Mouse (Mus musculus): ENCODE results near the gene Il10rb. TPM values are rescaled to one million over a fixed set of nuclear protein-coding genes. Genes with fewer than 3 reads are reported as not detected.

The Il10rb gene
- polyA plus RNA-seq, 1 experiment from 2014 or later = 26.0 TPM

DNA sequence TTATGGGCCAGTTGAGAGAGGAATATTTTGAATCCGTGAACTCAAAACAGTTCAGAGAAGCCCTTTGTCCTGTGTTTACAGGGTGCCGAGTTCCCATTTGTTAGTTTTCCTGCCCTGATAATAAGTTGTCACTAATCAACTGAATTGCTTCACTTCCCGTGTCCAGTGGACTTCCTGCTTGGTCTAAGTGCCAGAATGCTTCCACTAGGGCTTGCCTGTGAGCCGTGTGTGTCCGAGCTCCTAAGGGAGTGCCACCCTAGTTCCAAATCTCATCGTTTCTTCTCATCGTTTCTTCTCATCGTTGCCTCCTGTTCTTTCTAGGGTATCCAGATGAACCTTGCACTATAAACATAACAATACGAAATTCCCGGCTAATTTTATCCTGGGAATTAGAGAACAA is 20.3 kb upstream of the Il10rb start:
- Histone ChIP-seq H3K27me3 (replicated peaks) (no peaks in the 10 kb centered on the region), H3K9me3 (replicated peaks) (peaks cover 9% of the 10 kb centered on the region; the same call in 1 of the 2 replicates), H3K27ac (peak overlapping the region; percentile 50; the same call in 1 of the 2 replicates), H3K4me1 (peaks cover 38% of the 10 kb centered on the region), H3K36me3 (peaks cover 99% of the 10 kb centered on the region), H3K4me3 (no peak overlapping the region), H3K9ac (no peak overlapping the region), H3K4me2 (no peak overlapping the region)
- 66% methylated on average over 10 of the region's 10 CpGs for WGBS (ENCODE audit: insufficient replicate concordance)
- peak; percentile 37; the same call in 1 of the 2 replicates for ATAC-seq

DNA sequence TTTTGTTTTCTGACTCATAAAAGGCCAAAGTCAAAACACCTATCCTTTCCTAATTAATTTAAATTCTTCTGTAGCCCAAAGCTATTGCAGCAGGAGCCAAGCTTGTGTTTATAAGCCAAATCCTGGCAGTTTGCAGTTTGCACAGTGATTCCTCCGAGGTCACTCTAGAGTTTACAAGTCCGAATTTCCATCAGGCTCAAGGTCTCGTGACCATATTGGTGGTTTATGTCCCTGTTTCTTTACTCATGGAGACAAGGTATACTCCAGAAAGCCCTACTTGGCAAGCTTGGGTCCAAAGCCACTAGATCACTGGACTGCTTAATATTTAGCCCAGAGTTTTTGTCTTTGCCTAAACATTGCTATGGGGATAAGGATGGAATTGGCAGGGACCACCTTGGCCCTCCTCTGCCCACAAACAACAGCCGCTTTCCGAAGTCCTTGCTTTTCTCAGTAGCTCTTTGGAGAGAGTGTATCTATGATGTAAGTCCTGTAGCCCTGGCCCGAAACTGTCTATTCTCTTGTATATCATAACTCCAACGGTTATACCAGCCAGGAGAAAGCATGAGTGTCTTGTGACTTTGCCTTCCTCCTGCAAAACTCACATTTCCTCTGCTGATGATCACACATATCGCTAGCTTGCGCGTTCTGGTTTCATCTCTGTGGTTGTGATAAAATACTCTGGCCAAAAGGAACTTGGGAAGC is 19.4 kb upstream of the Il10rb start:
- Histone ChIP-seq H3K4me2 (no peak overlapping the region), H3K27ac (peak overlapping the region; percentile 21; the same call in 1 of the 2 replicates), H3K27me3 (replicated peaks) (no peaks in the 10 kb centered on the region), H3K9me3 (replicated peaks) (peaks cover 9% of the 10 kb centered on the region; the same call in 1 of the 2 replicates), H3K4me3 (no peak overlapping the region), H3K4me1 (peaks cover 31% of the 10 kb centered on the region), H3K36me3 (peaks cover 98% of the 10 kb centered on the region), H3K9ac (no peak overlapping the region)
- WGBS (ENCODE audit: insufficient replicate concordance) = 86% methylated on average over 10 of the region's 10 CpGs
- ATAC-seq = no peak

DNA sequence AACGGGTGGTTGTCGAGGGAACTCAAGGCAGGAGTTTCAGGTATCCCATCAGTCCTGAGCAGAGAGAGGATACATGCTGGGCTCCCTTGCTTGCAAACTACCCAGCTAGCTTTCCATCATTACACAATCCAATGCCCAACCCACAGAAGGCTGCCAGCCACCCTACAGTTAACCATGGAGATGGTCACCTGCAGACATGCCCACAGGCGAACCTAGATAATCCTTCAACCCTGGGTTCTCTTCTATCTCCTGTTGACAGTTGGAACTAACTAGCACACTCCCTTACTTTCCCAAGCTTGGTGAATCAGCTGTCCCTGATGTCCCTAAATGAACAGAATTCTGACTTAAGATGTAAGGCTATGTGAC is 18.9 kb upstream of the Il10rb start:
- no peak overlapping the region for H3K4me3 ChIP-seq
- no peak; the same call in 1 of the 2 replicates for ATAC-seq
- no peak overlapping the region for H3K9ac ChIP-seq
- H3K4me2 ChIP-seq = no peak overlapping the region
- H3K27me3 ChIP-seq (replicated peaks) = no peaks in the 10 kb centered on the region
- 69% methylated on average over 3 of the region's 3 CpGs for WGBS (ENCODE audit: insufficient replicate concordance)
- peaks cover 26% of the 10 kb centered on the region for H3K4me1 ChIP-seq
- H3K36me3 ChIP-seq = peaks cover 98% of the 10 kb centered on the region
- H3K9me3 ChIP-seq (replicated peaks) = peaks cover 9% of the 10 kb centered on the region; the same call in 1 of the 2 replicates
- H3K27ac ChIP-seq = no peak overlapping the region

DNA sequence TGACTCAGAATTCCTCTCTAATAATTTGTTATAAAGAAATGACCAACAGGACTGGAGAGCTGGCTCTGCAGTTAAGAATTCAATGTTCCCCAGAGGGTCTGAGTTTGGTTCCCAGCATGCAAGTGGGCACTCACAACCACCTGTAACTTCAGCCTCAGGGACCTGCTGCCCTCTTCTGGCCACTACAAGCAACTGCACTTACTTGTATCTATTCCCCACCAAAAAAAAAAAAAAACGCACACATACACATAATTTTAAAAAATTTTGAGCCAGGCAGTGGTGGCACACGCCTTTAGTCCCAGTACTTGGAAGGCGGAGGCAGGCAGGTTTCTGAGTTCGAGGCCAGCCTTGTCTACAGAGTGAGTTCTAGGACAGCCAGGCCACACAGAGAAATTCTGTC is 15.9 kb upstream of the Il10rb start:
- no peak overlapping the region for H3K9ac ChIP-seq
- no peak overlapping the region for H3K4me2 ChIP-seq
- H3K4me3 ChIP-seq = no peak overlapping the region

DNA sequence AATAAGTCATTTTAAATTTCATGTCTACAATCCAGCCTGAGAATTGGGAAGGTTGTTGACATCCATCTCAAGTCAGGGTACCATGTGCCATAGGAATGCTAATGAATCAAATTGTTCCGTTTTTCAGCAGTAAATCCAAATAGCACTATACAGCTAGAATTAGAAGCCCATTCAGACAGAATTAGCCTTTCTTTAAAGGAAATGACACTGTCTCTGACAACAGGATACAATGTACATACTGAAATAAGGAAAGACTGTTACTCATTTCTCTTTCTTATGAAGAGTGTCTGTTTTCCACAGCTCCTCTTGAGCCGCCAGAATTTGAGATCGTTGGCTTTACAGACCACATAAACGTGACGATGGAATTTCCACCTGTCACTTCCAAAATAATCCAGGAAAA is 14.5 kb upstream of the Il10rb start, which contains the start of gene Gm21970:
Gene Gm21970 (plus strand): TSS at position 301 of the 400 bp plus-strand sequence.
- H3K9me3 ChIP-seq (replicated peaks) = peaks cover 9% of the 10 kb centered on the region; the same call in 1 of the 2 replicates
- H3K27ac ChIP-seq = no peak within 1 kb of the TSS
- H3K4me1 ChIP-seq = peaks cover 24% of the 10 kb centered on the region
- no peak within 1 kb of the TSS for H3K4me2 ChIP-seq
- ATAC-seq = no peak
- WGBS (ENCODE audit: insufficient replicate concordance) = 85% methylated on average over 5 of the region's 5 CpGs
- H3K36me3 ChIP-seq = peaks cover 99% of the 10 kb centered on the region
- no peaks in the 10 kb centered on the region for H3K27me3 ChIP-seq (replicated peaks)
- H3K9ac ChIP-seq = no peak within 1 kb of the TSS
- H3K4me3 ChIP-seq = no peak within 1 kb of the TSS

More for the DNA sequence above, 15.9 kb upstream of the Il10rb start:
- peaks cover 99% of the 10 kb centered on the region for H3K36me3 ChIP-seq
- H3K9me3 ChIP-seq (replicated peaks) = peaks cover 9% of the 10 kb centered on the region; the same call in 1 of the 2 replicates
- no peak overlapping the region for H3K27ac ChIP-seq
- ATAC-seq = no peak
- peaks cover 23% of the 10 kb centered on the region for H3K4me1 ChIP-seq
- no peaks in the 10 kb centered on the region for H3K27me3 ChIP-seq (replicated peaks)
- WGBS (ENCODE audit: insufficient replicate concordance) = 85% methylated on average over 4 of the region's 4 CpGs

DNA sequence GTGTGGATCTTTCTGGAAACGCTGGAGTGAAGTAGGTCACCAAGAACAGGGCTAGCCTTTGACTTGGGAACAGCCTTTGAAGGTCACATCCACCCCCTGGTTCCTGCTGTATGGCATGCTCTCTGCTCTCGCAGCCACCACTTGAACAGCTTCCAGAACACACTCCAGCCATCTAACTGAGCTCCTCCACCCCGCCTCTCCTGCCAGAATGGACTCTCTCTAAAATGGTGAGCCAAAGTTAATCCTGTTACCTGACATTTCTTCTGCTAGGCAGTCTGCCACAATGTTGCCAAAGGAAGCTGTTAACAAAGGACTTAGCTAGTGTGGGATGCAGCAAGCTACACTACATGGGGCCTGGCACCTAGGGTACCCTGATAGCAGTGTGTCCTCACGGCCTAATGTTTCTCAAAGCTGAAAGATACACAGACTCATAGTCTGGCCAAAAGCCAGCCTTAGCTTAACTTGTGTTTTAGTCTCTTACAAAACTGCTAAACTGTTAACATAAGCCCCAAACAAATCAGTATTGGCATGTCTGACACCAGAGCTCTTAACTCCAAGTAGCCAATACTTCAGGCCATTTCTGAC is 11.0 kb upstream of the Il10rb start:
- Histone ChIP-seq H3K27ac (peak overlapping the region; percentile 82), H3K4me1 (peaks cover 35% of the 10 kb centered on the region), H3K4me2 (no peak overlapping the region), H3K9ac (no peak overlapping the region), H3K4me3 (no peak overlapping the region), H3K9me3 (replicated peaks) (peaks cover 2% of the 10 kb centered on the region; the same call in 1 of the 2 replicates), H3K27me3 (replicated peaks) (no peaks in the 10 kb centered on the region), H3K36me3 (peaks cover 88% of the 10 kb centered on the region)
- 85% methylated on average over 4 of the region's 4 CpGs for WGBS (ENCODE audit: insufficient replicate concordance)
- ATAC-seq = no peak

DNA sequence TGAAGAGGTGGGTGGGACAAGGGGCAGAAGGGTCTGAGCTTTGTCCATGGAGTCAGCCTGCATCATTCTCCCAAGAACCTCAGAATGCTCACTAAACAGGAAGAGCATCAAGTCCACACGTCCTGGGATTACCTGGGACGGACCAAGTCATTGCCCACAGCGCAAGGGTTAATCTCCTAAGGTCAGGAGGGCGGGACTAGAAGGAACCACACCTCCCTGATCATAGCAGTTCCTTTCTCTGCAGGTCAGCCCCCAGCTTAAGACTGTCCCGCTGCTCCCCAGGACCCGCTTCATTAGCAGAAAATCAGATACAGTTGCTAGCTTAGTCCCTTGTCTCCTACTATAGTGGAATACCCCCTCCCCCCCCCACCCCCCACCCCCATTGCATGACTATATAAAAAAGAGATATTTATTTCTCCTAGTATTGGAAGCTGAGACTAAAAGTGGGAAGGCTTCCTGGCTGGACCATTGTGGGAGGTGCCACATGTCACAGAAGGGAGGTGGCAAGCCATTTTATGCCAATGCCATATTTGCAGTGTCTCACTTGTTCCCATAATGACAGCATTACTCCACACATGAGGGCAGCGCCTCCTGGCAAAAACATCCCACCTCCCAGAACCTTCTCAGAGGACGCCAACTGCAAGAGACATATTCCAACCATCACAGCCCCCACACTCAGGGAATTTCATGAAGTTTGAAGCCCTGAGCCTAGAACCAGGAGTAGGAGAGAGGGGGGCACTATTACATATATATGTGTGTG is 10.2 kb upstream of the Il10rb start:
- Histone ChIP-seq H3K9ac (no peak overlapping the region), H3K9me3 (replicated peaks) (no peaks in the 10 kb centered on the region), H3K4me3 (no peak overlapping the region), H3K36me3 (peaks cover 89% of the 10 kb centered on the region), H3K27ac (peak overlapping the region; percentile 82), H3K4me2 (peak overlapping the region; percentile 48; the same call in 1 of the 2 replicates), H3K27me3 (replicated peaks) (no peaks in the 10 kb centered on the region), H3K4me1 (peaks cover 41% of the 10 kb centered on the region)
- ATAC-seq = peak; percentile 63
- WGBS (ENCODE audit: insufficient replicate concordance) = 56% methylated on average over 8 of the region's 8 CpGs

DNA sequence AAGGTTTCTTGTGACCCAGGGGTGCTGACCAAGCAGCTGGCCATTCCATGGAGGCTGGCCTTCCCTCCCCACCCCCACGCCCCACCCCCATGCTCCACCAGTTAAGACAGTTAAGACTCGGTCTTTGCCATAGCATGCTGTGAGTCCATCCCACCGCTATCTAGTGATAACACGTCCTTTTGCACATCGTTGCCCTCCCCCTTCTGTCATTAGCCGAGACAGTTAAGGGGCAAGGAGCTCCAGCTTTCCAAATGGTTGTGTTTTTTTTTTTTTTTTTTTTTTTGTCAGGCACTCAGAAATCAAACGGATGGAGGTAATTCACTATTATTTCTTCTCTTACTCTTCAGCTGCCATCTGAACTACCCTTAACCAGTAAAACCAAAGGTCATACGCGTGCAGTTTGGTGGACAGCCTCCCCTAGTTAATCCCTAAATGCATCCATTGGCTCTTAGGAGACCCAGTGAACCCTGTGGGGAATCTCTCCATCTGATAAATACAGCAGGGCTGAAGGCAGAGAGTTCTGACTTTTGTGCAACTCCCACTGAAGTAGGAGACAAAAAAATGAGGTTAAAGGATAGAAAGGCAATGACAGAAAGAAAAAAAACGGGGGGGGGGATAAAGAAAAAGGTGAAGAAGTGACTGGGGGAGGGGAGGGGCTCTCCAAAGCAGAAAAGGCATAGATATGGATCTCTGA is 9.0 kb upstream of the Il10rb start:
- Histone ChIP-seq H3K27me3 (replicated peaks) (no peaks in the 10 kb centered on the region), H3K9ac (peak overlapping the region; percentile 50; the same call in 1 of the 2 replicates), H3K9me3 (replicated peaks) (no peaks in the 10 kb centered on the region), H3K4me1 (peaks cover 46% of the 10 kb centered on the region), H3K27ac (peak overlapping the region; percentile 82), H3K4me3 (0 out of 2 replicates have a peak overlapping the region, but pooled peaks have one; percentile 8), H3K36me3 (peaks cover 89% of the 10 kb centered on the region), H3K4me2 (peak overlapping the region; percentile 48)
- 31% methylated on average over 10 of the region's 10 CpGs for WGBS (ENCODE audit: insufficient replicate concordance)
- ATAC-seq = peak; percentile 88

DNA sequence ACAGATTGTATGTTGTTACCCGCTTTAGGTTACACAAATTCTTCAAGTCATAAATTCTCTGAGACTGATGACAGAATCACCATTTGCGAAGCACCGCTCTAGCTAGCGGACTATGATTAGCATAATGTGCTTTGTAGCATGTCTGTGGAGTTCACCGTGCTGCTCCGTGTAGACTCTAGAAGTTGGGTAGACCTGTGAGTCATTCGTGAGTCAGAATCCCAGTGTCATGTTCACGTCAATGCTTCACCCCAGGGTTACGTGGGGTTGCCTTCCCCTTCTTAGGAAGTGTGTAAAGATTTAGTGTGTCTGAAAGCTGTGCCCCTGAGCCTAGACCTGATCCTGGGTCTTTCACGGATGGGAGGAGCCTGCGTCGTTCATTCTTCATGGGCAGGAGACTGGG is 7.9 kb upstream of the Il10rb start:
- Histone ChIP-seq H3K4me2 (no peak overlapping the region), H3K27ac (peak overlapping the region; percentile 82), H3K9me3 (replicated peaks) (no peaks in the 10 kb centered on the region), H3K4me3 (no peak overlapping the region), H3K4me1 (peaks cover 46% of the 10 kb centered on the region), H3K27me3 (replicated peaks) (no peaks in the 10 kb centered on the region), H3K9ac (no peak overlapping the region), H3K36me3 (peaks cover 88% of the 10 kb centered on the region)
- 84% methylated on average over 12 of the region's 12 CpGs for WGBS (ENCODE audit: insufficient replicate concordance)
- no peak for ATAC-seq

DNA sequence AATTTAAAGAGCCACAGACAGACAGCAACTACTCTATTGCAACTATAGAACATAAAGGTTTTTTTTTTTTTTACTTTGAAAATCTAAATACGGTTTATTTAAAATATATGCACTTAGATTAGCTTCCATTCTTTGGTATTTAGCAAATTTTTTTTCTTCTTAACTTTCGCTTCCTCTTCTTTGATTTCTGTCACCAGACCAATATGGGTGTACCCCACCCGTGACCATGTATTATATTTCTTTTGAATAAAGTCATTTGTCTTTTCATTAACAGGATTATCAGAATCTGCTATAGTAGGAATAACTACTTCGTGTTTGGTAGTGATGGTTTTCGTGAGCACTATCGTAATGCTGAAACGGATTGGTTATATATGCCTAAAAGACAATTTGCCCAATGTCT is 7.0 kb upstream of the Il10rb start:
- no peaks in the 10 kb centered on the region for H3K9me3 ChIP-seq (replicated peaks)
- H3K4me1 ChIP-seq = peaks cover 46% of the 10 kb centered on the region
- peaks cover 88% of the 10 kb centered on the region for H3K36me3 ChIP-seq
- ATAC-seq = no peak
- no peaks in the 10 kb centered on the region for H3K27me3 ChIP-seq (replicated peaks)
- no peak overlapping the region for H3K9ac ChIP-seq
- no peak overlapping the region for H3K27ac ChIP-seq
- no peak overlapping the region for H3K4me3 ChIP-seq
- 90% methylated on average over 7 of the region's 7 CpGs for WGBS (ENCODE audit: insufficient replicate concordance)
- no peak overlapping the region for H3K4me2 ChIP-seq

DNA sequence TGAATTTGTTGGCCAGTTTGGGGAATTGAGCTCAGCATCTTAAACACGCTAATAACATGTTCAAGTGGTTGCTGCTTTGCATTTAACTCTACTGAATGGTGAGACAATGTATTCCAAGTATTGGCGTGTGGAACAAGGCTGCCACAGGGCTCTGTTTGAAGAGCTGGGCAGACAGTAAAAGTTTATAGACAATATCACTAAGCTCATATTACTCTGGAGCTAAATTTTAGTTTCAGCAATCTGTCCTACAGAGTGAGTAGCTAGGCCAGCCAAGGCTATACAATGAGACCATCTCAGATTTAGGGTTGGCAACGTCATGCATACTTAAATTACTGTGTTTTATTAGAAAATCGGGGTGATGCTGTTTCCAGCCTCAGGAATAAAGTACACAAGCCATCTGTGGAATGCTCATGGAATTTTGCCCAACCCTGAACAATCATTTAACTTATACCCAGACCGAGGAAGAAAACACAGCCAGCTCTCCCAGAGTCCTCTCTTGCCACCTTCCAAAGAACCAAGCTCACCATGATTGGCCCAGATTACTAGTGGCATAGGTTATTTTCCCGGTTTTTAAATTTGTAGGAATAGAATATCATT is 4.3 kb upstream of the Il10rb start:
- ATAC-seq = no peak
- peaks cover 48% of the 10 kb centered on the region for H3K4me1 ChIP-seq
- no peaks in the 10 kb centered on the region for H3K9me3 ChIP-seq (replicated peaks)
- H3K36me3 ChIP-seq = peaks cover 74% of the 10 kb centered on the region
- H3K27ac ChIP-seq = peak overlapping the region; percentile 34; the same call in 1 of the 2 replicates
- no peak overlapping the region for H3K9ac ChIP-seq
- 84% methylated on average over 6 of the region's 6 CpGs for WGBS (ENCODE audit: insufficient replicate concordance)
- no peaks in the 10 kb centered on the region for H3K27me3 ChIP-seq (replicated peaks)
- H3K4me3 ChIP-seq = no peak overlapping the region
- no peak overlapping the region for H3K4me2 ChIP-seq

Measured in liver, embryonic 12.5 days (tissue).